Mouse (Mus musculus) embryonic facial prominence, embryonic 14.5 days (tissue): ENCODE results near the gene Swi5. TPM values are rescaled to one million over a fixed set of nuclear protein-coding genes. Genes with fewer than 3 reads are reported as not detected.

Source experiments
- ATAC-seq: fragments of 200-750 bp; cut with Nextera tagmentation; 2 replicates; pipeline ENCODE4 v1.8.0; 2017; ENCODE audit warnings: low read depth, moderate number of reproducible peaks, moderate TSS enrichment
- DNase-seq: peaks from one replicate; pipeline ENCODE4 v3.0.0-alpha.2; 2015; ENCODE audit warnings: low spot score
- H3K27ac ChIP-seq: fragments of 300-500 bp; sonication (generic); replicated peaks from 2 replicates; pipeline ENCODE4 v1.5.1; 2014; ENCODE audit warnings: low read depth, mild to moderate bottlenecking, low read length, moderate library complexity
- H3K27me3 ChIP-seq: fragments of 300-500 bp; sonication (generic); replicated peaks from 2 replicates; pipeline ENCODE4 v1.6.1; 2014; ENCODE audit warnings: low read length; ENCODE audit not compliant: control insufficient read depth, insufficient read depth
- H3K36me3 ChIP-seq: fragments of 300-500 bp; sonication (generic); 2 replicates; pipeline ENCODE4 v1.6.1; 2014; ENCODE audit warnings: low read length, mixed read lengths; ENCODE audit not compliant: control insufficient read depth, insufficient read depth
- H3K4me1 ChIP-seq: fragments of 300-500 bp; sonication (generic); 2 replicates; pipeline ENCODE4 v1.6.1; 2014; ENCODE audit warnings: antibody characterized with exemption, low read length; ENCODE audit not compliant: control insufficient read depth, insufficient read depth
- H3K4me2 ChIP-seq: fragments of 300-500 bp; sonication (generic); 2 replicates; pipeline ENCODE4 v1.6.1; 2014; ENCODE audit warnings: low read depth, mild to moderate bottlenecking, low read length, moderate library complexity, mixed read lengths
- H3K4me3 ChIP-seq: fragments of 300-500 bp; sonication (generic); 2 replicates; pipeline ENCODE4 v1.5.1; 2014; ENCODE audit warnings: low read depth, mild to moderate bottlenecking, low read length
- H3K9ac ChIP-seq: fragments of 300-500 bp; sonication (generic); 2 replicates; pipeline ENCODE4 v1.6.1; 2014; ENCODE audit warnings: low read depth, mild to moderate bottlenecking, low read length, moderate library complexity, mixed read lengths
- H3K9me3 ChIP-seq: fragments of 300-500 bp; sonication (generic); 2 replicates; pipeline ENCODE4 v1.6.1; 2016; ENCODE audit warnings: low read length; ENCODE audit not compliant: control insufficient read depth
- WGBS: fragments of 180-500 bp; shearing (Covaris S2); extraction: QIAGEN DNeasy Blood & Tissue Kit; methylation state at CpG from one replicate; pipeline ENCODE4 v1.1.7; 2014; 5-methylcytosine and 5-hydroxymethylcytosine counted together
- polyA plus RNA-seq: library from polyadenylated mRNA; unstranded; fragments of >200 nt; fragmentation: Nextera tagmentation; extraction: Ambion mirVana; gene quantifications from 2 replicates; pipeline ENCODE4 v1.2.1, GENCODE M21; 2014

Swi5 gene
- 206 and 249 TPM in 2 replicates for polyA plus RNA-seq

DNA sequence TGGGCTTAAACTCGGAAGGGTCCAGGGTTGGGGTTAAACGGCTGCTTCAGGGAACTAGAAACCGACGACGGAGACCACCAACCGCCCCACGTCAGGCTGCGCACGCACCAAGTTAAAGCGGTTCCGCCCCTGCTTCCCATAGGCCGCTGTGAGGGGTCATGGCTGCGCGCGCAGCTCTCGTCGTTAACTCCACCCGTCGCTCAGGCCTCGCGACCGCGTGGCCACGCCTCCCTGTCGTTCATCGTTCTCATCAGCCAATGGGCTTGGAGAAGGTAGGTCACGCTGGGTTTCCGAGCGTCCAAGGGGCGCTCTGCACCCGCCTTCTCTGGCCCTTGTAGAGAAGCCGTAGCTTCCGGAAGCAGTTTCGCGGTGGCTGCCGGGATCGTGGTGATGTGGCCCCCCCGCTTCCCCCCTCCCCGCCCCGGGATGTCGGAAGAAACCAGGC lies at the start of gene Swi5:
TSS of gene Swi5 (minus strand) at position 153 of the 445 bp plus-strand sequence.
- H3K4me1 ChIP-seq, result peaks cover 10% of the 10 kb centered on the region; the same call in 1 of the 2 replicates
- H3K27ac ChIP-seq, result peak within 1 kb of the TSS; percentile 73
- no peaks in the 10 kb centered on the region for H3K9me3 ChIP-seq
- H3K36me3 ChIP-seq, result peaks cover 42% of the 10 kb centered on the region
- ATAC-seq, result peak; percentile 99
- peak within 1 kb of the TSS; percentile 75 for H3K4me3 ChIP-seq
- 0% methylated on average over 15 of the region's 41 CpGs for WGBS
- peak within 1 kb of the TSS; percentile 79 for H3K4me2 ChIP-seq
- peak within 1 kb of the TSS; percentile 91 for H3K9ac ChIP-seq
- H3K27me3 ChIP-seq, result no peaks in the 10 kb centered on the region
- peak; percentile 100 for DNase-seq

GRCm38 (mm10) chr2:32335888-32336287 lies 48.0 kb upstream of the Swi5 start:
- no peaks in the 10 kb centered on the region for H3K27me3 ChIP-seq
- no peak overlapping the region for H3K4me3 ChIP-seq
- no peak for ATAC-seq
- no peaks in the 10 kb centered on the region for H3K4me1 ChIP-seq
- H3K9ac ChIP-seq, result no peak overlapping the region
- no peak for DNase-seq
- H3K36me3 ChIP-seq, result peaks cover 82% of the 10 kb centered on the region
- H3K9me3 ChIP-seq, result no peaks in the 10 kb centered on the region
- WGBS, result 61% methylated on average over 15 of the region's 15 CpGs
- H3K4me2 ChIP-seq, result no peak overlapping the region
- no peak overlapping the region for H3K27ac ChIP-seq

DNA sequence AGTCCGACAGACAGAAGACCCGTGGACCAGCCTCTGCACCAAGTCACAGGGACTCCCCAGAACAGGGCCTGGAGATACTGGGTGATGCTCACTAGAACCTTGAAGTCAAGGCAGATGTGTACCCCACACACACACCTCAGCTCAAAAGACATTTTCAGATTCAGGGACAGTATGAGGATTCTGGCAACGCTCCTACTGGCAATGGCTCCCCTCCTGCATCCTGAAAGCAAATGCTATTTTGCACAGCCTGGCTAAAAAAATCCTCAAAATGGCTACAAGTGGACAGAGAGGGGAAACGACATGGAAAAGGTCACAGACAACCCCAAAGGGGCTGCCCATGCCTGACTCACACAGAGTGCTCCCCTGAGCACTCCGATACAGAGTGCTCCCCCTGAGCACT lies 44.3 kb upstream of the Swi5 start:
- H3K27me3 ChIP-seq, result no peaks in the 10 kb centered on the region
- peaks cover 25% of the 10 kb centered on the region for H3K4me1 ChIP-seq
- ATAC-seq (no peak), DNase-seq (no peak)
- no peak overlapping the region for H3K4me2 ChIP-seq
- 82% methylated on average over 5 of the region's 5 CpGs for WGBS
- H3K36me3 ChIP-seq, result peaks cover 48% of the 10 kb centered on the region
- H3K9me3 ChIP-seq, result no peaks in the 10 kb centered on the region
- no peak overlapping the region for H3K27ac ChIP-seq
- H3K4me3 ChIP-seq, result no peak overlapping the region
- H3K9ac ChIP-seq, result no peak overlapping the region

DNA sequence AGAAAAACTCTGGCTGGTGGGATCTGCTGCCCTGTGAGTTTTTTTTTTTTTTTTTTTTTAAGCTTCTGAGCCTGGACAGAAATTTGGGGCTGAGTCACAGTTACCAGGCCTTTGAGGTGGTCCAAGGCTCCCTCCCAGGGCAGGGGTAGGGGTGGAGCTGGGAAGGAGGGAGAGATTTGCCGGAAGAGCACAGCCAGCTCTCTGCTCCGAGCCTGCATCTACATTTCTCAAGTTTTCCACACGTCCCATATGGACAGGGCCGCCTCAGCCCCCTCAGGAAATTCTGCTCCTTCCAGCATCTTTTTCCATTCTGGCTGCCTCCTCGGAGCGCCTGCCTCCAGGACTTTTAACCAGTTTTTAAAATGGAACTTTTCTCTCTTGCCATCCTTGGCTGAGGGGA lies 41.7 kb upstream of the Swi5 start:
- Histone ChIP-seq H3K9me3 (no peaks in the 10 kb centered on the region), H3K9ac (peak overlapping the region; percentile 32; the same call in 1 of the 2 replicates), H3K27me3 (no peaks in the 10 kb centered on the region), H3K4me1 (peaks cover 33% of the 10 kb centered on the region), H3K27ac (peak overlapping the region; percentile 95), H3K36me3 (peaks cover 32% of the 10 kb centered on the region), H3K4me3 (no peak overlapping the region), H3K4me2 (0 out of 2 replicates have a peak overlapping the region, but pooled peaks have one; percentile 14)
- 21% methylated on average over 6 of the region's 6 CpGs for WGBS
- DNase-seq (peak; percentile 82), ATAC-seq (peak; percentile 73; the same call in 1 of the 2 replicates)

DNA sequence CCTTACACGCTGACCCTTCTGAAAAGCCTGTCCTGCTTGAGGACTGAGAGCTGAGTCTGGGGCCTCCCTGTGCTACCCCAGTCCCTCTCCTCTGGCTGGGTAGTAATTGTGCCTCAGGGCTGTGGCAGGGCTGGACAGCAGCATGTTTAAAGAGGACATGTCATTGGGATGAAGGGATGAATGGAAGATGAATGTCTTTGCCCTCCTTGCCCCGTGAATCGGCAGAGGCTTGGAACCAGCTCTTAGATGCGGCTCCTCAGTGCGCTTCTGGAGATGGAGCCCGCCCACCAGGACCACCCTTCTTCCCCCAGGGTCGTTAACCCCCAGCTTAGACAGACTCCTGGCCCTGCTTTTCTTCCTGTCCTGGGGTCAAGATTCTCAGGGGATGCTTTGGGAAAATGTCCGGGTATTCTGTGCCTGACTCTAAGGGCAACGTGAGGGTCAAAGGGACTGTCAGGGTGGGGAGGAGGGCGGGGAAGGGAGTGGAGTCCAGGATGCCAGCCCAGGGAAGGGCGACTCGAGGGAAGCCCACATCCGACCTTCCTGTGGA lies 41.1 kb upstream of the Swi5 start:
- no peaks in the 10 kb centered on the region for H3K9me3 ChIP-seq
- peak overlapping the region; percentile 95 for H3K27ac ChIP-seq
- H3K4me3 ChIP-seq, result no peak overlapping the region
- WGBS, result 21% methylated on average over 13 of the region's 13 CpGs
- ATAC-seq (0 out of 2 replicates have a peak, but pooled peaks have one; percentile 8), DNase-seq (no peak)
- H3K4me1 ChIP-seq, result peaks cover 33% of the 10 kb centered on the region
- H3K36me3 ChIP-seq, result peaks cover 34% of the 10 kb centered on the region
- no peaks in the 10 kb centered on the region for H3K27me3 ChIP-seq
- H3K4me2 ChIP-seq, result 0 out of 2 replicates have a peak overlapping the region, but pooled peaks have one; percentile 14
- 0 out of 2 replicates have a peak overlapping the region, but pooled peaks have one; percentile 32 for H3K9ac ChIP-seq

DNA sequence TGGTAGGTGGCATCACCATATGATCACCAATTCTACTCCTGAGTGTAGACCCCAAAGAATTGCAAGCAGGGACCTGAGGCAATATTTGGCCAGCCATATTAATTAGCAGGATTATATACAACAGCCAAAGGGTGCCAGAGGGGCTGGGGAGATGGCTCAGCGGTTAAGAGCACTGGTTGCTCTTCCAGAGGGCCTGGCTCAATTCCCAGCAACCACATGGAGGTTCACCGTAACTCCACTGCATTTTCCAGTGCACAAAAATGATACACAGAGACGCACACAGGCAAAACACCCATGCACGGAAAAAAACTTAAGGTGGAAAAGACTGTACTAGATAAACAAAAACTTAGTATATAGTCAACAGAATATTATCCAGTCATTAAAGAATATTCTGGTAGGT lies 39.3 kb upstream of the Swi5 start:
- H3K4me1 ChIP-seq, result peaks cover 33% of the 10 kb centered on the region
- ATAC-seq (no peak), DNase-seq (peak; percentile 56)
- H3K4me2 ChIP-seq, result no peak overlapping the region
- H3K9ac ChIP-seq, result no peak overlapping the region
- H3K4me3 ChIP-seq, result no peak overlapping the region
- H3K36me3 ChIP-seq, result peaks cover 30% of the 10 kb centered on the region
- peak overlapping the region; percentile 95 for H3K27ac ChIP-seq
- no peaks in the 10 kb centered on the region for H3K9me3 ChIP-seq
- H3K27me3 ChIP-seq, result no peaks in the 10 kb centered on the region
- 45% methylated on average over 4 of the region's 4 CpGs for WGBS

DNA sequence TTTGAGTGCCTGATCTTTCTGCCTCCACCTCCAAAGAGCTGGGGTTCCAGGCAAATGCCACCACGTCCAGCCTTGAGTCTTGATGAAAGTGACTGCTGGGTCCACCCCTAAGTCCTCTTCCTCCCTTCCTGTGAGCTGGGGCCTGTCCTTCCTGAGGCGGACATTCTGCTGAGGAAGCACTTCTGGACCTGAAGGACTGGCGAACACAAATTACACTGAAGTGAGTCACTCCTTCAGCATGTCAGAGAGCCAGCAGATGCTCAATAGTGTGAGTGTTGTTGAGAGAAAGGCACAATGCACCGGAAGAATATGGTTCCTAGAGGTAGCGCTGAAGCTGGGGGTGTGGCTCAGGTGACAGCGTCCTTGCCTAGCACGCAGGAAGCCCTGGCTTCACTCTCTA lies 37.5 kb upstream of the Swi5 start:
- Histone ChIP-seq H3K27me3 (no peaks in the 10 kb centered on the region), H3K9ac (no peak overlapping the region), H3K36me3 (peaks cover 23% of the 10 kb centered on the region), H3K9me3 (no peaks in the 10 kb centered on the region), H3K27ac (no peak overlapping the region), H3K4me3 (no peak overlapping the region), H3K4me1 (peaks cover 34% of the 10 kb centered on the region), H3K4me2 (no peak overlapping the region)
- ATAC-seq (no peak), DNase-seq (no peak)
- WGBS, result 55% methylated on average over 7 of the region's 7 CpGs

- Histone ChIP-seq H3K27ac (no peak overlapping the region), H3K27me3 (no peaks in the 10 kb centered on the region), H3K4me3 (no peak overlapping the region), H3K36me3 (peaks cover 27% of the 10 kb centered on the region), H3K9ac (no peak overlapping the region), H3K4me2 (no peak overlapping the region), H3K4me1 (peaks cover 32% of the 10 kb centered on the region), H3K9me3 (no peaks in the 10 kb centered on the region)
- WGBS, result 64% methylated on average over 4 of the region's 4 CpGs
- DNase-seq, result no peak
- no peak for ATAC-seq
Observed at GRCm38 (mm10) chr2:32324322-32324721, 36.4 kb upstream of the Swi5 start.
